Mouse (Mus musculus) hindbrain, embryonic 12.5 days (tissue): ENCODE measurements around the gene Eme2. TPM values are rescaled to one million over a fixed set of nuclear protein-coding genes. Genes with fewer than 3 reads are reported as not detected.

Source experiments
- ATAC-seq: fragments of 200-750 bp; cut with Nextera tagmentation; 2 replicates; pipeline ENCODE4 v1.8.0; 2017; ENCODE audit warnings: moderate TSS enrichment; ENCODE audit not compliant: low FRiP score
- H3K27ac ChIP-seq: fragments of 300-500 bp; sonication (generic); 2 replicates; pipeline ENCODE4 v1.5.1; 2016; ENCODE audit warnings: mild to moderate bottlenecking
- H3K27me3 ChIP-seq: fragments of 300-500 bp; sonication (generic); 2 replicates; pipeline ENCODE4 v1.6.1; 2016; ENCODE audit warnings: mild to moderate bottlenecking
- H3K36me3 ChIP-seq: fragments of 300-500 bp; sonication (generic); 2 replicates; pipeline ENCODE4 v1.6.1; 2016; ENCODE audit warnings: mild to moderate bottlenecking
- H3K4me1 ChIP-seq: fragments of 300-500 bp; sonication (generic); 2 replicates; pipeline ENCODE4 v1.6.1; 2016
- H3K4me2 ChIP-seq: fragments of 300-500 bp; sonication (generic); replicated peaks from 2 replicates; pipeline ENCODE4 v1.6.1; 2016; ENCODE audit warnings: mild to moderate bottlenecking
- H3K4me3 ChIP-seq: fragments of 300-500 bp; sonication (generic); 2 replicates; pipeline ENCODE4 v1.5.1; 2016; ENCODE audit warnings: mild to moderate bottlenecking
- H3K9ac ChIP-seq: fragments of 300-500 bp; sonication (generic); 2 replicates; pipeline ENCODE4 v1.6.1; 2016; ENCODE audit warnings: mild to moderate bottlenecking, moderate library complexity
- H3K9me3 ChIP-seq: fragments of 300-500 bp; sonication (generic); replicated peaks from 2 replicates; pipeline ENCODE4 v1.6.1; 2016; ENCODE audit warnings: mild to moderate bottlenecking
- WGBS: fragments of 180-500 bp; shearing (Covaris S2); methylation state at CpG from one replicate; pipeline ENCODE4 v1.1.7; 2016; 5-methylcytosine and 5-hydroxymethylcytosine counted together
- polyA plus RNA-seq: library from polyadenylated mRNA; unstranded; fragments of >200 nt; fragmentation: Nextera tagmentation; extraction: Ambion mirVana; gene quantifications from 2 replicates; pipeline ENCODE4 v1.2.1, GENCODE M21; 2016

Gene Eme2
- polyA plus RNA-seq, 1 experiment from 2014 or later, result 39.3 TPM

DNA sequence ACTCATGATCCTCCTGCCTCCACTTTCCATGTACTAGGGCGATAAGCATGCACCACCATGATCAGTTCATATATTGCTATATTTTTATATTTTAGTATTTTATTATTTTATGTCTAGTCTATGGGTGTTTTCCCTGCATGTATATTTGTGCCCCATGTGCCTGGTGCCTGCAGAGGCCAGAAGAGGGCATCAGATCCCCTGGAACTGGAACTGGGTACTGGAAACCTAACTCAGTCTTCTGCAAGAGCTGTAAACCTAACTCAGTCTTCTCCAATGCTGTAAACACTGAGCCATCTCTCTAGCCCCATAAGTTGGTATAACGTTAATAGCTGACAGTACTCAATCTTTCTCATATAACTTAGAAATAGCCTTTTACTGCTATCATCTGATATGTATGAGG lies 52.3 kb downstream of the Eme2 start:
- H3K9ac ChIP-seq, result no peak overlapping the region
- no peaks in the 10 kb centered on the region for H3K36me3 ChIP-seq
- H3K9me3 ChIP-seq, result no peaks in the 10 kb centered on the region
- peaks cover 14% of the 10 kb centered on the region for H3K27me3 ChIP-seq
- WGBS, result 55% methylated on average over 2 of the region's 2 CpGs
- H3K4me2 ChIP-seq, result no peak overlapping the region
- H3K4me1 ChIP-seq, result no peaks in the 10 kb centered on the region
- no peak for ATAC-seq
- no peak overlapping the region for H3K4me3 ChIP-seq
- H3K27ac ChIP-seq, result no peak overlapping the region

DNA sequence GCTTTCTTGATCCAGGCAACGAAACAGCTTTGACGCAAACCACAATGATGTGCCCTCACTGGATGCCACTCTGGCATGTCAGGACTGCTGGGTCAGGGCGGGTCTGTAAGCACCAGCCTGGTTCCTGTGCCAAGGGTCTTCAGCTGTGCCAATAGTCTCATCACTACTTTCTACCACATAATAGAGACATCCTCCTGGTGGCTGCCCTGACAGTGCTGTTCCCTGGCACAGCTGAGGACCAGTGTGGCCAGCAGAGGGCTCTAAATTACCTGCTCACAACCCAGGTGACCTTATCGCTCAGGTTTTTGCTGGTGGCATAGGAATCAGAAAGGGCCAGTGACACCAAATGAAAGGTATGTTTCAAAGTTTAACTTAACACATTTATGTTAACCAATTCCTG lies 53.8 kb downstream of the Eme2 start:
- H3K27me3 ChIP-seq, result peaks cover 14% of the 10 kb centered on the region
- no peak for ATAC-seq
- H3K9me3 ChIP-seq, result no peaks in the 10 kb centered on the region
- no peaks in the 10 kb centered on the region for H3K36me3 ChIP-seq
- WGBS, result 47% methylated on average over 4 of the region's 4 CpGs
- H3K9ac ChIP-seq, result no peak overlapping the region
- H3K4me2 ChIP-seq, result no peak overlapping the region
- H3K4me1 ChIP-seq, result no peaks in the 10 kb centered on the region
- H3K27ac ChIP-seq, result no peak overlapping the region
- no peak overlapping the region for H3K4me3 ChIP-seq

- Histone ChIP-seq H3K9ac (no peak overlapping the region), H3K36me3 (no peaks in the 10 kb centered on the region), H3K27me3 (peaks cover 13% of the 10 kb centered on the region), H3K27ac (no peak overlapping the region), H3K4me3 (no peak overlapping the region), H3K4me1 (no peaks in the 10 kb centered on the region), H3K9me3 (no peaks in the 10 kb centered on the region), H3K4me2 (no peak overlapping the region)
- no peak for ATAC-seq
- 64% methylated on average over 5 of the region's 5 CpGs for WGBS
These were observed 54.5 kb downstream of the Eme2 start for GRCm38 (mm10) chr17:24840341-24840740.

GRCm38 (mm10) chr17:24839842-24840241 lies 55.0 kb downstream of the Eme2 start, which contains the start of gene Hagh:
Gene Hagh (plus strand): TSS chr17:24840143.
- no peaks in the 10 kb centered on the region for H3K9me3 ChIP-seq
- no peak within 1 kb of the TSS for H3K9ac ChIP-seq
- ATAC-seq, result no peak
- no peak within 1 kb of the TSS for H3K27ac ChIP-seq
- H3K4me1 ChIP-seq, result no peaks in the 10 kb centered on the region
- no peak within 1 kb of the TSS for H3K4me3 ChIP-seq
- no peak within 1 kb of the TSS for H3K4me2 ChIP-seq
- WGBS, result 74% methylated on average over 8 of the region's 8 CpGs
- peaks cover 11% of the 10 kb centered on the region for H3K27me3 ChIP-seq
- H3K36me3 ChIP-seq, result no peaks in the 10 kb centered on the region

Other genes with a start within 250 kb of the Eme2 start
- gene Slc9a3r2, start 244.8 kb downstream of the Eme2 start, polyA plus RNA-seq, result 39.2 and 39.6 TPM in 2 replicates
- gene Npw, start 236.6 kb downstream of the Eme2 start, polyA plus RNA-seq, result not detected in 2 replicates
- 23.0 and 25.2 TPM in 2 replicates for gene Zfp598, start 225.4 kb downstream of the Eme2 start, polyA plus RNA-seq
- gene Syngr3, start 205.1 kb downstream of the Eme2 start, polyA plus RNA-seq, result 30.6 and 32.1 TPM in 2 replicates
- gene Gfer, start 198.9 kb downstream of the Eme2 start, polyA plus RNA-seq, result 42.2 and 42.4 TPM in 2 replicates
- 3.6 and 4.8 TPM in 2 replicates for gene Noxo1, start 198.9 kb downstream of the Eme2 start, polyA plus RNA-seq
- gene Tbl3, start 187.4 kb downstream of the Eme2 start, polyA plus RNA-seq, result 76.9 and 79.7 TPM in 2 replicates
- gene Rnf151, start 177.0 kb downstream of the Eme2 start, polyA plus RNA-seq, result 0.18 and 0.35 TPM in 2 replicates
- 795 and 841 TPM in 2 replicates for gene Rps2, start 177.0 kb downstream of the Eme2 start, polyA plus RNA-seq
- gene Ndufb10, start 170.6 kb downstream of the Eme2 start, polyA plus RNA-seq, result 199 and 214 TPM in 2 replicates
- not detected in 2 replicates for gene Rpl3l, start 167.3 kb downstream of the Eme2 start, polyA plus RNA-seq
- 21.8 and 22.6 TPM in 2 replicates for gene Msrb1, start 158.4 kb downstream of the Eme2 start, polyA plus RNA-seq
- 2.5 and 4.8 TPM in 2 replicates for gene Hs3st6, start 142.1 kb downstream of the Eme2 start, polyA plus RNA-seq
- gene Meiob, start 90.8 kb downstream of the Eme2 start, polyA plus RNA-seq, result not detected in 2 replicates
- gene Hagh, start 54.9 kb downstream of the Eme2 start, polyA plus RNA-seq, result 32.3 and 32.4 TPM in 2 replicates
- gene Fahd1, start 44.7 kb downstream of the Eme2 start, polyA plus RNA-seq, result 18.6 and 20.9 TPM in 2 replicates
- gene Igfals, start 29.1 kb downstream of the Eme2 start, polyA plus RNA-seq, result 0.23 and 0.36 TPM in 2 replicates
- gene Nubp2, start 8.7 kb downstream of the Eme2 start, polyA plus RNA-seq, result 62.3 and 63.5 TPM in 2 replicates
- gene Spsb3, start 8.4 kb downstream of the Eme2 start, polyA plus RNA-seq, result 51.5 and 54.8 TPM in 2 replicates
- gene Mrps34, start within 50 bp of the Eme2 start, polyA plus RNA-seq, result 85.1 and 86.7 TPM in 2 replicates
- 49.8 and 50.4 TPM in 2 replicates for gene Nme3, start 1.4 kb upstream of the Eme2 start, polyA plus RNA-seq
- 84.7 and 86.0 TPM in 2 replicates for gene Mapk8ip3, start 41.9 kb upstream of the Eme2 start, polyA plus RNA-seq
- 210 and 212 TPM in 2 replicates for gene Jpt2, start 65.6 kb upstream of the Eme2 start, polyA plus RNA-seq
- 13.8 and 13.9 TPM in 2 replicates for gene Cramp1l, start 120.7 kb upstream of the Eme2 start, polyA plus RNA-seq
- gene Ift140, start 121.0 kb upstream of the Eme2 start, polyA plus RNA-seq, result 26.7 and 27.6 TPM in 2 replicates
- 8.5 and 9.5 TPM in 2 replicates for gene Tmem204, start 188.5 kb upstream of the Eme2 start, polyA plus RNA-seq
- gene Telo2, start 220.9 kb upstream of the Eme2 start, polyA plus RNA-seq, result 42.5 and 43.2 TPM in 2 replicates
- not detected in 2 replicates for gene Ptx4, start 225.7 kb upstream of the Eme2 start, polyA plus RNA-seq
- 24.4 and 26.9 TPM in 2 replicates for gene Clcn7, start 238.3 kb upstream of the Eme2 start, polyA plus RNA-seq